Mouse (Mus musculus) megakaryocyte progenitor cell, adult 5-6 weeks (primary cell): ENCODE data around the gene Plbd1. TPM values are rescaled to one million over a fixed set of nuclear protein-coding genes. Genes with fewer than 3 reads are reported as not detected.

Source experiments
- total RNA-seq, 2 experiments: library from RNA; stranded (forward) in 1 of 2; stranded (reverse) in 1 of 2; fragments of 157-497, 149-512 nt in 1 of 2; fragments of 200-1000 nt in 1 of 2; gene quantifications; 2 replicates each; pipeline versions ENCODE4 v1.2.3 to v1.2.4; 2015 to 2017

Gene Plbd1
- total RNA-seq, 2 experiments from 2014 or later: 10.8 to 12.0 TPM

Other genes with a start within 250 kb of the Plbd1 start
- gene E330021D16Rik, start 246.4 kb downstream of the Plbd1 start, total RNA-seq (2015): not detected in 2 replicates
- gene E330021D16Rik, start 246.4 kb downstream of the Plbd1 start, total RNA-seq (2017): not detected in 2 replicates
- gene Atf7ip, start 155.8 kb downstream of the Plbd1 start, total RNA-seq (2015): 83.1 and 106 TPM in 2 replicates
- gene Atf7ip, start 155.8 kb downstream of the Plbd1 start, total RNA-seq (2017): 30.1 and 39.4 TPM in 2 replicates
- not detected in 2 replicates for gene Gucy2c, start 119.8 kb upstream of the Plbd1 start, total RNA-seq (2015)
- gene Gucy2c, start 119.8 kb upstream of the Plbd1 start, total RNA-seq (2017): not detected in 2 replicates
- gene Hist4h4, start 142.5 kb upstream of the Plbd1 start, total RNA-seq (2015): 16.6 and 20.5 TPM in 2 replicates
- 38.8 and 46.4 TPM in 2 replicates for gene Hist4h4, start 142.5 kb upstream of the Plbd1 start, total RNA-seq (2017)
- gene H2afj, start 146.3 kb upstream of the Plbd1 start, total RNA-seq (2015): 46.1 and 54.3 TPM in 2 replicates
- gene H2afj, start 146.3 kb upstream of the Plbd1 start, total RNA-seq (2017): 69.3 and 79.7 TPM in 2 replicates
- gene BC049715, start 165.7 kb upstream of the Plbd1 start, total RNA-seq (2015): 1.2 and 2.2 TPM in 2 replicates
- gene BC049715, start 165.7 kb upstream of the Plbd1 start, total RNA-seq (2017): 3.5 and 8.7 TPM in 2 replicates
- gene Wbp11, start 166.3 kb upstream of the Plbd1 start, total RNA-seq (2015): 112 and 118 TPM in 2 replicates
- gene Wbp11, start 166.3 kb upstream of the Plbd1 start, total RNA-seq (2017): 40.9 and 47.7 TPM in 2 replicates
- gene Smco3, start 173.5 kb upstream of the Plbd1 start, total RNA-seq (2015): 0.07 TPM in 1 of 2 replicates, not detected in the other
- gene Smco3, start 173.5 kb upstream of the Plbd1 start, total RNA-seq (2017): 0.33 and 1.2 TPM in 2 replicates
- 1.8 and 2.4 TPM in 2 replicates for gene Art4, start 195.8 kb upstream of the Plbd1 start, total RNA-seq (2015)
- gene Art4, start 195.8 kb upstream of the Plbd1 start, total RNA-seq (2017): 1.8 and 6.0 TPM in 2 replicates
- not detected in 2 replicates for gene Mgp, start 213.9 kb upstream of the Plbd1 start, total RNA-seq (2015)
- gene Mgp, start 213.9 kb upstream of the Plbd1 start, total RNA-seq (2017): not detected in 2 replicates